Mouse (Mus musculus): Measurements from ENCODE around the gene Trpm8.

Gene Trpm8

GRCm38 (mm10) chr1:88433096-88433883 lies 155.8 kb downstream of the Trpm8 start:
- DNase-seq (ENCODE audit: low spot score), result no peak

DNA sequence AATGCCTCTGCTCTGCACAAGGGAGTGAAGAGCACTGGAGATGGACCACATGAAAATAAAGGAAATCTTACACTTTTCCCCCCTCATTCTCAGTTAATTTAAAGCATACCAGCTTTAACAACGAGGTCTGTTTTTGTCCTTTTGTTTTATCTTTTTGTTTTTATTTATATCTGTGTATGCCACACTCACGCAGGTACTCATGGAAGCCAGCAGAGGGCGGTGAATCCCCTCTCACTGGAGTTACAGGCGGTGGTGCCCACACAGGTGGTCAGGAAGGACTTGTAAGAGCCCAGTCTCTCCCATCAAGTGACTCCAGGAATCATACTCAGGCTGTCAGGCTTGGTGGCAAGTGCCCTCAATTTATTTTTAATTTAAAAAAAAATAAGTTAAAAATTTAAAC lies 156.6 kb downstream of the Trpm8 start:
- DNase-seq (ENCODE audit: low spot score), result no peak

DNA sequence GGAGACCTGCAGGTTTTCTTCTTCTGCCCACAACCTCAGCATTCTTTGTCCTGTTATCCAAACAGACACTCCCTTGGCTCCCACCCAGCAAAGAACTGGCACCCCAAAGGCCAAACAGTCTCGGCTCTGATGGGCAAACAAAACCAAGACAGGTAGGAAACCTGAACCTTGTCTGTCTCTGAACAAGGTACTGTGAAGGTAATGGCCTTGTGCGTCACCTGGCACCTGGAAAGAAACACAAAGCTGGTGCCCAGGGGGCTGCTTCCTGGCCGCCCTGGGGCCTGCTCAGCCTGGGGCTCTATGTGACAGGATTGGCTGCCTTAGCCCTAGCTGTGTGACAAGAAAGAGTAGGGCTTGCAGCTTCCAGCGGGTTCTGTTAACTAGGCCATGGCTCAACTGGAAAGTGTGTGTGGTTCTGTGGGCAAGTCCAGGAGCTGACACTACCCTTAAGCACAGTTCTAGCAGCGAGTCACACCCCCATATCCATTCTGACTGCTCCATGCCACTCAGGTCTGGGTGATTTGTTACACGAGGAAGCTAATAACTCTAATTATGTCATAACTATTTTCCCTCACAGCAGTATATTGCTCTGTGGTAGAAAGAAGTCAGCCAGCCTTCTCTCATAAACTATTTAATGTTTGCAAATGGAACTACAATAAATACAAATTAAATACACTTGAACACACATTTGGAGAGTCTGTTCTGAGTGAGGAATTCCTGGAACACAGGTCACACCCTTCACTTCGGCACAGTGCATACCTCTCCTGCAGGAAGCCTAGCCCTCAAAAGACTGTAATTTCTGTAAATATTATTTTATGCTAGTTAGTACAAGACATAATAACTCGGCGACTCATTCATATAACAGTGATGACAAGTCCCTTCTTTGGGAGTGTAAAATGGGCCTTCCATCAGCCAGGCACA lies 160.0 kb downstream of the Trpm8 start:
- no peak for DNase-seq (ENCODE audit: low spot score)
